Mouse (Mus musculus): Measurements from ENCODE around the gene Ilf3. TPM values are rescaled to one million over a fixed set of nuclear protein-coding genes. Genes with fewer than 3 reads are reported as not detected.

Gene Ilf3
- polyA plus RNA-seq, 1 experiment, result not detected

DNA sequence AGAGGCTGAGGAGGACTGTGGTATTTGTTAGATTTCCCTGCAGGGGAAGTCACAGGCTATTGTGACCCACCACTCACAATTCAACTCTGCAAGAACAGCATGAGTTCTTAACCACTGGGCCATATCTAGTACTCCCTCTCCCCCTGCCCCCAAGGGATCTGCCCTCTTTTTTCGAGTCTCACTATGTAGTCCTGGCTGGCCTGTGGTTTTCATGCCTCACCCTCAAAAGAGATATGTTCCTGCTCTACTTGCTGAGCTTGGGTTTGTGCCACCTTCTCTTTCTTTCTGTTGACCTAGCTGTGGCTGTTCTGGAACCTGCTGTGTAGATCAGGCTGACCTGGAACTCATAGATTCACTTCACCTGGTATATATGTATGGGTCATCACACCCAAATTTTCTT is 4.8 kb downstream of the Ilf3 start:
- TF ChIP-seq CTCF (IDR thresholded peaks at IDR 0.05; ENCODE audit: insufficient read depth, low read depth, low read length) (no peak), POLR2A (IDR thresholded peaks at IDR 0.05; ENCODE audit: insufficient read depth, low read depth, low read length) (no peak)
- WGBS, result 45% methylated on average over 1 of the region's 1 CpGs
- Histone ChIP-seq H3K27ac (ENCODE audit: insufficient read depth, low read depth, low read length) (no peak overlapping the region), H3K4me1 (ENCODE audit: control insufficient read depth, insufficient read depth, low read length) (peaks cover 8% of the 10 kb centered on the region), H3K4me3 (ENCODE audit: insufficient read depth, low read depth, low read length) (no peak overlapping the region)

DNA sequence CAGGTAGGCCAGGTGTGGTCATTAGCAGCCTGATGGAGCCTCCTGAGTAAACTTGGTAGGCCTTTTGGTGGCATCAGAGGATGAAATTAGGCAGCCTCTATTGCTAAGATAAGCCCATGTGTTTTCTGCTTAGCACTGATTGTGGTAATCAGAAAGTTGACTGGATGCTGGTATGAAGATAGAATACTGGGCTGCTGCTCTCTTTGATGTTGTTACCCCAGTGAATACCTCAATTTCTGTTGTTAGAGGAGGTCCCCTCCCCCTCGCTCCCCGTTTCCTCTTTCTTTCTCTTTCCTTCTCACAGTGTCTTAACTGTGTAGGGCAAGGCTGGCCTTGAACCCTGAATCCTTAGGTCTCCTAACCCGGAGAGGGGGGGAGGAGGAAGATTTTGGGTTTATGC is 11.5 kb downstream of the Ilf3 start:
- TF ChIP-seq POLR2A (IDR thresholded peaks at IDR 0.05; ENCODE audit: insufficient read depth, low read depth, low read length) (no peak), CTCF (IDR thresholded peaks at IDR 0.05; ENCODE audit: insufficient read depth, low read depth, low read length) (no peak)
- 73% methylated on average over 3 of the region's 3 CpGs for WGBS
- Histone ChIP-seq H3K4me1 (ENCODE audit: control insufficient read depth, insufficient read depth, low read length) (peaks cover 9% of the 10 kb centered on the region; the same call in 1 of the 2 replicates), H3K27ac (ENCODE audit: insufficient read depth, low read depth, low read length) (no peak overlapping the region), H3K4me3 (ENCODE audit: insufficient read depth, low read depth, low read length) (no peak overlapping the region)

DNA sequence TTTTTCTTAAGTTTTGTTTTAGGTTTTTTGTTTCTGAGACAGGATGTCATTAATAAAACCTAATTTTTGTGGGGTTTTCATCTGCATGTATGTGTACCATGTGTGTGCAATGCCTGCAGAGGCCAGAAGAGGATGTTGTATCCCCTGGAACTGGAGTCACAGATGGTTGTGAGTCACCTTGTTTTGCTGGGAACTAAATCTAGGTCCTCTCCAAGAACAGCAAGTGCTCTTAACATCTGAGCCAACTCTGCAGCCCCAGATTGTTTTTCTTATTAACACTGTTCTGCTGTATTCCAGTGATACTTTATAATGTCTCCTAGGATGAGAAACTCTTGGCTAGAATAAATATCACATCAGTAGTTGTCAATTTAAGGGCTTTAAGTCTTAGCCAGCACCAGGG is 13.2 kb downstream of the Ilf3 start:
- TF ChIP-seq POLR2A (IDR thresholded peaks at IDR 0.05; ENCODE audit: insufficient read depth, low read depth, low read length) (no peak), CTCF (IDR thresholded peaks at IDR 0.05; ENCODE audit: insufficient read depth, low read depth, low read length) (no peak)
- Histone ChIP-seq H3K4me3 (ENCODE audit: insufficient read depth, low read depth, low read length) (no peak overlapping the region), H3K4me1 (ENCODE audit: control insufficient read depth, insufficient read depth, low read length) (peaks cover 9% of the 10 kb centered on the region; the same call in 1 of the 2 replicates), H3K27ac (ENCODE audit: insufficient read depth, low read depth, low read length) (no peak overlapping the region)

DNA sequence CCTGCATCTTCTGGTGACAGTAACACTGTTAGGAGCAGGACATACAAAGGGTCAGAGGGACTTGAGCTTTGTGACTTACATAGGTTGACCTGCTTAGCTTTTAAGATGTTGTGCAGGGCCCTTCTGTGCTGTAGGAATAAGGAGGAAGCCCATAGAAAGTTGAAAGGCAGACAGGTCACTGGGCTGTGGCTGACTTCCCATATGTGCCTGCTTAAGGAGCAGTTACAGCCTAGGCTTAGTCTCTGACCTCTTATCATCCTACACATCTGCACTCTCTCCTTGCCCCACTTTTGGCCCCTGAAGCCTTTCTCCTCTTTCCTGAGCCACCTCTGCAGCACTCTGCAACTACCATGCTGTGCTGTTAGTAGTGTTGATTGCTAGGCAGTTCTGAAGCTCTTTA is 16.3 kb downstream of the Ilf3 start:
- no peak for TF ChIP-seq POLR2A (IDR thresholded peaks at IDR 0.05; ENCODE audit: insufficient read depth, low read depth, low read length)
- no peak for TF ChIP-seq CTCF (IDR thresholded peaks at IDR 0.05; ENCODE audit: insufficient read depth, low read depth, low read length)
- Histone ChIP-seq H3K4me1 (ENCODE audit: control insufficient read depth, insufficient read depth, low read length) (peaks cover 8% of the 10 kb centered on the region; the same call in 1 of the 2 replicates), H3K27ac (ENCODE audit: insufficient read depth, low read depth, low read length) (no peak overlapping the region), H3K4me3 (ENCODE audit: insufficient read depth, low read depth, low read length) (no peak overlapping the region)

DNA sequence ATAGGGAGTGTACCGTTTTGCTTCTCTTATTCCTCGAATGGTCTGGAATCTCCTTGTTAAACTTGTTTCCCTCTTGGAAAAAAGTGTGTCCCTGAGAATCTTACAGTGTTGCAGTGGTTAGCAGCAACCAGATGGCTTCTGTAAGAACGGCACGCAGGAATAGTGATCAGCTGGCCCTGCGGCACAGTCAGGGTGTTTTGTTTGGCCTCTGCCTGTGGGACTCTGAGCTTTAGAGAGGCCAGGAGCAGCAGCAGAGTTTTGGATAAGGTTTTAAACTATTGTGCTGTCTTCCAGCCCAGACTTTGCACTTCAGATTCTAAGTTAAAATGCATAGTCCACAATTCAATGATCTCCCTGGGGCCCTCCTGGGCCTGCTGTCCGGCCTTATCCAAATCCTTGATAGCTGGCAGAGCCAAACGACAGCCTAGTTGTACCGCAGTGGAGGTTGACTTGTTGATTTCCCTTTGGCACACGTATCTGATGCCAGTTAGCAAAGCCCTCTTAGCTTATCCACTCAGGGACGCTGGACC is 25.0 kb downstream of the Ilf3 start:
- Histone ChIP-seq H3K27ac (ENCODE audit: insufficient read depth, low read depth, low read length) (no peak overlapping the region), H3K4me1 (ENCODE audit: control insufficient read depth, insufficient read depth, low read length) (0 out of 2 replicates have a peak, but pooled peaks cover 5% of the 10 kb centered on the region), H3K4me3 (ENCODE audit: insufficient read depth, low read depth, low read length) (no peak overlapping the region)
- TF ChIP-seq CTCF (IDR thresholded peaks at IDR 0.05; ENCODE audit: insufficient read depth, low read depth, low read length) (no peak), POLR2A (IDR thresholded peaks at IDR 0.05; ENCODE audit: insufficient read depth, low read depth, low read length) (no peak)
- 85% methylated on average over 10 of the region's 10 CpGs for WGBS

DNA sequence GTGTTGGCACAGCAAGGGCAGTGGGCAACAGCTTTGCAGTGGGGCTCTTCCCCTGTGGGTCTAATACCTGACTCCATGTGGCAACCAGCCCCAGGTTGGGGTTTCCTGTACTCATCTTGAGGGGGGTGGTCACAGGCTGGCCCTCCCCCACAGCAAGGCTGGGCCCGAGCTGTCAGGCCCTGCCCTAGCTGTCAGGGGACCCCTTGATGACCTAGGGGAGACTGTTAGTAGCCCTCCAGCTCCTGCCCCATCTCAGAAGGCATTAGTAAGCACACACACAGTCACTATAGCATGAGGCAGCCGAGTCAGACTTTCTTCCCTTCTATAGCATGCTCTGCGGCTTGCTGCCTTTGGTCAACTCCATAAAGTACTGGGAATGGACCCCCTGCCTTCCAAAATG is 28.0 kb downstream of the Ilf3 start:
- H3K27ac ChIP-seq (ENCODE audit: insufficient read depth, low read depth, low read length), result no peak overlapping the region
- H3K4me1 ChIP-seq (ENCODE audit: control insufficient read depth, insufficient read depth, low read length), result no peaks in the 10 kb centered on the region
- no peak overlapping the region for H3K4me3 ChIP-seq (ENCODE audit: insufficient read depth, low read depth, low read length)
- 90% methylated on average over 3 of the region's 3 CpGs for WGBS
- TF ChIP-seq POLR2A (IDR thresholded peaks at IDR 0.05; ENCODE audit: insufficient read depth, low read depth, low read length) (no peak), CTCF (IDR thresholded peaks at IDR 0.05; ENCODE audit: insufficient read depth, low read depth, low read length) (no peak)

DNA sequence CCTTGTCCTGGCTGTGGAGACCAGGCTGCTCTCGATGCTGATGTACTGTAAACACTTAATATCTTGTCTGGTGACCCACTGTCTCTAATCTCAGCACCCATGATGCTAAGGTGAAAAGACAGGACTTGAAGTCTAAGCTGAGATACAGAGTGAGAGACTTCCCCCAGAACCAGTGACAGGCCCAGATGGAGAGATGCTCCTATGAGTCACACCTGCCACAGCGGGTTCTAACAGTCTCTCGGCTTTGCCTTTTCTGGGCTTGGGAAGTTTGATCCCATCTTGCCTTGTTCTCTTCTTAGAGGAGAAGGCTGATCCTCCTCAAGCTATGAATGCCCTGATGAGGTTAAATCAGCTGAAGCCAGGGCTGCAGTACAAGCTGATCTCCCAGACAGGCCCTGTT is 29.5 kb downstream of the Ilf3 start:
- H3K27ac ChIP-seq (ENCODE audit: insufficient read depth, low read depth, low read length), result no peak overlapping the region
- WGBS, result 88% methylated on average over 3 of the region's 3 CpGs

DNA sequence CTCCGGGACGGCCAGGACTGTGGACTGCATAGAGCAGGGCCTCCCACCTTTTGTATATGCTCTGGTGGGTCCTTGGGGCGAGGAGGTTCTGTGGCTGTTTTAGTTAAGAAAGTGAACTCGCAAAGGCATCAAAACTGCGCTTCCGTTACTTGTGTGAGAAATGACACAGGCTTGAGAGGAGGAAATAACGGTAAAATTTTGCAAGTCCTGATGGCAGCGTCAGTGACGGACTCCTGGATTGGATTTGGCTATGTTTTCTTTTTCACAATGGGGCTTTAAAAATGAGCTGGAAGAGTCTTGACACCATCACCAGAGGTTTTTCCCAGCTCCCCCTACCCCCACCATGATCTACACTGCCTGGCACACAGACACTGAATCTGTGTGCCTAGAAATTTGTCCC is 33.4 kb downstream of the Ilf3 start:
- Histone ChIP-seq H3K4me1 (ENCODE audit: control insufficient read depth, insufficient read depth, low read length) (0 out of 2 replicates have a peak, but pooled peaks cover 2% of the 10 kb centered on the region), H3K27ac (ENCODE audit: insufficient read depth, low read depth, low read length) (no peak overlapping the region), H3K4me3 (ENCODE audit: insufficient read depth, low read depth, low read length) (no peak overlapping the region)
- 85% methylated on average over 9 of the region's 9 CpGs for WGBS
- no peak for TF ChIP-seq CTCF (IDR thresholded peaks at IDR 0.05; ENCODE audit: insufficient read depth, low read depth, low read length)
- TF ChIP-seq POLR2A (IDR thresholded peaks at IDR 0.05; ENCODE audit: insufficient read depth, low read depth, low read length), result no peak

More for the DNA sequence above, 29.5 kb downstream of the Ilf3 start:
- no peak for TF ChIP-seq POLR2A (IDR thresholded peaks at IDR 0.05; ENCODE audit: insufficient read depth, low read depth, low read length)
- TF ChIP-seq CTCF (IDR thresholded peaks at IDR 0.05; ENCODE audit: insufficient read depth, low read depth, low read length), result no peak
- Histone ChIP-seq H3K4me3 (ENCODE audit: insufficient read depth, low read depth, low read length) (no peak overlapping the region), H3K4me1 (ENCODE audit: control insufficient read depth, insufficient read depth, low read length) (no peaks in the 10 kb centered on the region)

DNA sequence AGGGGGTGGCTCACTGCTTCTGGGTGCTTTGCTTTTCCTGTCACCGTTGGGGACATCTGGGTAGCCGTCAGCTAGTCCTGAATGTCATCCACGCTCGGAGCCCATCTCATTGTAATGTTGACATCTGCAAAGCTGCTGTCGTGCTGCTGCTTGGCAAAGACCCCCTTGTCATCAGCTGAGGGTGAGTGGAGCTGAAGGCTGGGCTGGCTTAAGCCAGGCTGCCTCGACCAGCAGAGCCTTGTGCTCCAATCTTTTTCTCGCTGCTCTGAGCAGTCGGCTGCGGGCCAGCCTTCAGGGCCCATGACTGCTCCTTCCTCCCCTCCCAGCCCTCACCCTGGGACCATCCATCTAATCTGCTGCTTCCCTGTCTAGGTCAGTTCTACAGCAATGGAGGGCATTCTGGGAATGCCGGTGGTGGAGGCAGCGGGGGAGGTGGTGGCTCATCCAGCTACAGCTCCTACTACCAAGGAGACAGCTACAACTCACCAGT is 35.1 kb downstream of the Ilf3 start:
- Histone ChIP-seq H3K27ac (ENCODE audit: insufficient read depth, low read depth, low read length) (no peak overlapping the region), H3K4me1 (ENCODE audit: control insufficient read depth, insufficient read depth, low read length) (0 out of 2 replicates have a peak, but pooled peaks cover 2% of the 10 kb centered on the region), H3K4me3 (ENCODE audit: insufficient read depth, low read depth, low read length) (no peak overlapping the region)
- WGBS, result 77% methylated on average over 11 of the region's 11 CpGs
- TF ChIP-seq POLR2A (IDR thresholded peaks at IDR 0.05; ENCODE audit: insufficient read depth, low read depth, low read length) (no peak), CTCF (IDR thresholded peaks at IDR 0.05; ENCODE audit: insufficient read depth, low read depth, low read length) (no peak)

Measured in olfactory bulb, adult 2 months (tissue).